Mouse (Mus musculus) MEL (cell line): ENCODE data around the gene Cadps. TPM values are rescaled to one million over a fixed set of nuclear protein-coding genes. Genes with fewer than 3 reads are reported as not detected.

Source experiments
- DNase-seq: peaks from one replicate; pipeline ENCODE4 v3.0.0; 2011; ENCODE audit warnings: low read depth, low spot score
- H3K27ac ChIP-seq: 2 replicates; pipeline ENCODE4 v1.5.1; 2012; ENCODE audit warnings: low read depth, mild to moderate bottlenecking, control low read depth, low read length, moderate library complexity; ENCODE audit not compliant: control insufficient read depth
- H3K27me3 ChIP-seq, 2 experiments: fragments of 150-350 bp in 1 of 2; sonication (generic) in 1 of 2; 2 replicates each; pipeline ENCODE4 v1.6.1; 2012; ENCODE audit warnings: low read length in 2 of 2, mild to moderate bottlenecking in 2 of 2, improper control_type of control experiment in 1 of 2, moderate library complexity in 1 of 2; ENCODE audit not compliant: insufficient read depth in 2 of 2, control insufficient read depth in 1 of 2
- H3K36me3 ChIP-seq, 2 experiments: 2 replicates each; pipeline ENCODE4 v1.6.1; 2012 to 2014; ENCODE audit warnings: low read length in 2 of 2, improper control_type of control experiment in 1 of 2, inconsistent platforms in 1 of 2, mild to moderate bottlenecking in 1 of 2; ENCODE audit not compliant: insufficient read depth in 2 of 2, control insufficient read depth in 1 of 2
- H3K4me1 ChIP-seq, 2 experiments: fragments of 150-350 bp in 1 of 2; sonication (generic) in 1 of 2; 2 replicates each; pipeline ENCODE4 v1.6.1; 2012; ENCODE audit warnings: low read length in 2 of 2, improper control_type of control experiment in 1 of 2, mild to moderate bottlenecking in 1 of 2; ENCODE audit not compliant: insufficient read depth in 2 of 2, control insufficient read depth in 1 of 2
- H3K4me3 ChIP-seq, 2 experiments: fragments of 150-350 bp in 1 of 2; sonication (generic) in 1 of 2; 2 replicates each; pipeline ENCODE4 v1.5.1; 2012; ENCODE audit warnings: low read depth in 2 of 2, low read length in 2 of 2, mild to moderate bottlenecking in 2 of 2, moderate library complexity in 2 of 2, control low read depth in 1 of 2, improper control_type of control experiment in 1 of 2; ENCODE audit not compliant: control insufficient read depth in 1 of 2, insufficient read depth in 1 of 2
- H3K79me2 ChIP-seq: 2 replicates; pipeline ENCODE4 v1.6.1; 2012; ENCODE audit warnings: mild to moderate bottlenecking, low read length, moderate library complexity; ENCODE audit not compliant: control insufficient read depth, poor library complexity, insufficient read depth
- H3K9ac ChIP-seq: 2 replicates; pipeline ENCODE4 v1.6.1; 2012; ENCODE audit warnings: low read depth, mild to moderate bottlenecking, control low read depth, low read length, moderate library complexity; ENCODE audit not compliant: control insufficient read depth, poor library complexity, severe bottlenecking
- H3K9me3 ChIP-seq: fragments of 150-350 bp; sonication (generic); replicated peaks from 2 replicates; pipeline ENCODE4 v1.6.1; 2012; ENCODE audit warnings: mild to moderate bottlenecking, low read length, improper control_type of control experiment, moderate library complexity; ENCODE audit not compliant: insufficient read depth
- BHLHE40 ChIP-seq: IDR thresholded peaks from 2 replicates; pipeline ENCODE4 v1.6.1; 2012; ENCODE audit warnings: low read depth, mild to moderate bottlenecking, inconsistent platforms, low read length, improper control_type of control experiment, borderline replicate concordance
- CHD2 ChIP-seq: IDR thresholded peaks from 2 replicates; pipeline ENCODE4 v1.6.1; 2011; ENCODE audit warnings: low read length, improper control_type of control experiment
- CTCF ChIP-seq, 3 experiments: IDR thresholded peaks in 2 of 3; conservative IDR thresholded peaks in 1 of 3; 2 replicates each; pipeline ENCODE4 v1.5.1; 2011 to 2012; ENCODE audit warnings: low read length in 3 of 3, low read depth in 2 of 3, mild to moderate bottlenecking in 2 of 3, improper control_type of control experiment in 1 of 3, inconsistent platforms in 1 of 3, mixed read lengths in 1 of 3, moderate library complexity in 1 of 3; ENCODE audit not compliant: control insufficient read depth in 1 of 3, insufficient read depth in 1 of 3, poor library complexity in 1 of 3, severe bottlenecking in 1 of 3
- E2F4 ChIP-seq: IDR thresholded peaks from 2 replicates; pipeline ENCODE4 v1.6.1; 2011; ENCODE audit warnings: low read depth, low read length, improper control_type of control experiment, borderline replicate concordance
- EP300 ChIP-seq, 2 experiments: IDR thresholded peaks; 2 replicates each; pipeline ENCODE4 v1.6.1; 2011; ENCODE audit warnings: improper control_type of control experiment in 2 of 2, low read length in 2 of 2, low read depth in 1 of 2, mild to moderate bottlenecking in 1 of 2
- ETS1 ChIP-seq: IDR thresholded peaks from 2 replicates; pipeline ENCODE4 v1.6.1; 2012; ENCODE audit warnings: low read depth, mild to moderate bottlenecking, inconsistent platforms, low read length, improper control_type of control experiment, moderate library complexity
- GABPA ChIP-seq: IDR thresholded peaks from 2 replicates; pipeline ENCODE4 v1.6.1; 2012; ENCODE audit warnings: low read depth, mild to moderate bottlenecking, inconsistent platforms, low read length, improper control_type of control experiment, moderate library complexity
- GATA1 ChIP-seq: IDR thresholded peaks from 2 replicates; pipeline ENCODE4 v1.6.1; 2011; ENCODE audit warnings: low read depth, low read length, improper control_type of control experiment
- KAT2A ChIP-seq: conservative IDR thresholded peaks from 2 replicates; pipeline ENCODE4 v1.6.1; 2012; ENCODE audit warnings: low read depth, low read length, improper control_type of control experiment, inconsistent platforms
- MAFK ChIP-seq: IDR thresholded peaks from 2 replicates; pipeline ENCODE4 v1.6.1; 2011; ENCODE audit warnings: low read depth, mild to moderate bottlenecking, low read length, improper control_type of control experiment, borderline replicate concordance
- MAZ ChIP-seq: IDR thresholded peaks from 2 replicates; pipeline ENCODE4 v1.6.1; 2012; ENCODE audit warnings: low read depth, mild to moderate bottlenecking, inconsistent platforms, low read length, improper control_type of control experiment
- MEF2A ChIP-seq: IDR thresholded peaks from 2 replicates; pipeline ENCODE4 v1.6.1; 2014; ENCODE audit warnings: low read depth, mild to moderate bottlenecking, inconsistent platforms, low read length, improper control_type of control experiment; ENCODE audit not compliant: poor library complexity, insufficient replicate concordance, severe bottlenecking; ENCODE audit errors: extremely low read depth
- MYB ChIP-seq: IDR thresholded peaks from 2 replicates; pipeline ENCODE4 v1.6.1; 2011; ENCODE audit warnings: mild to moderate bottlenecking, low read depth, low read length, improper control_type of control experiment
- MYC ChIP-seq: IDR thresholded peaks from 2 replicates; pipeline ENCODE4 v1.6.1; 2011; ENCODE audit warnings: low read depth, mild to moderate bottlenecking, low read length, improper control_type of control experiment, moderate library complexity
- NELFE ChIP-seq: IDR thresholded peaks from 2 replicates; pipeline ENCODE4 v1.6.1; 2011; ENCODE audit warnings: low read depth, low read length, improper control_type of control experiment
- NRF1 ChIP-seq: IDR thresholded peaks from 2 replicates; pipeline ENCODE4 v1.6.1; 2014; ENCODE audit warnings: low read depth, mild to moderate bottlenecking, inconsistent platforms, low read length, improper control_type of control experiment, moderate library complexity; ENCODE audit not compliant: poor library complexity, insufficient read depth, severe bottlenecking
- POLR2A ChIP-seq, 2 experiments: IDR thresholded peaks; 2 replicates each; pipeline ENCODE4 v1.6.1; 2011 to 2012; ENCODE audit warnings: low read length in 2 of 2, mild to moderate bottlenecking in 2 of 2, control low read depth in 1 of 2, improper control_type of control experiment in 1 of 2, low read depth in 1 of 2, moderate library complexity in 1 of 2; ENCODE audit not compliant: control insufficient read depth in 1 of 2, insufficient read depth in 1 of 2, poor library complexity in 1 of 2
- POLR2AphosphoS5 ChIP-seq: IDR thresholded peaks from 2 replicates; pipeline ENCODE4 v1.6.1; 2012; ENCODE audit warnings: low read depth, borderline replicate concordance, mild to moderate bottlenecking, inconsistent platforms, low read length, moderate library complexity, mixed read lengths
- RAD21 ChIP-seq: IDR thresholded peaks from 2 replicates; pipeline ENCODE4 v1.6.1; 2011; ENCODE audit warnings: mild to moderate bottlenecking, low read depth, low read length, improper control_type of control experiment
- RCOR1 ChIP-seq: IDR thresholded peaks from 2 replicates; pipeline ENCODE4 v1.6.1; 2012; ENCODE audit warnings: low read depth, mild to moderate bottlenecking, inconsistent platforms, low read length, improper control_type of control experiment
- SIN3A ChIP-seq: IDR thresholded peaks from 2 replicates; pipeline ENCODE4 v1.6.1; 2012; ENCODE audit warnings: low read length, improper control_type of control experiment, inconsistent platforms
- SMC3 ChIP-seq: IDR thresholded peaks from 2 replicates; pipeline ENCODE4 v1.6.1; 2011; ENCODE audit warnings: low read depth, low read length, improper control_type of control experiment
- TAL1 ChIP-seq: IDR thresholded peaks from 2 replicates; pipeline ENCODE4 v1.6.1; 2012; ENCODE audit warnings: mild to moderate bottlenecking, inconsistent platforms, low read length, moderate library complexity, mixed read lengths
- UBTF ChIP-seq: IDR thresholded peaks from 2 replicates; pipeline ENCODE4 v1.6.1; 2012; ENCODE audit warnings: low read depth, mild to moderate bottlenecking, inconsistent platforms, low read length, improper control_type of control experiment, moderate library complexity, borderline replicate concordance; ENCODE audit not compliant: insufficient read depth
- USF1 ChIP-seq: IDR thresholded peaks from 2 replicates; pipeline ENCODE4 v1.6.1; 2014; ENCODE audit warnings: low read depth, mild to moderate bottlenecking, inconsistent platforms, low read length, improper control_type of control experiment, moderate library complexity
- ZKSCAN1 ChIP-seq: IDR thresholded peaks from 2 replicates; pipeline ENCODE4 v1.6.1; 2012; ENCODE audit warnings: low read depth, mild to moderate bottlenecking, inconsistent platforms, low read length, improper control_type of control experiment, moderate library complexity
- ZMIZ1 ChIP-seq: IDR thresholded peaks from 2 replicates; pipeline ENCODE4 v1.6.1; 2012; ENCODE audit warnings: low read depth, mild to moderate bottlenecking, inconsistent platforms, low read length, improper control_type of control experiment, moderate library complexity
- ZNF384 ChIP-seq: IDR thresholded peaks from 2 replicates; pipeline ENCODE4 v1.6.1; 2012; ENCODE audit warnings: low read depth, mild to moderate bottlenecking, inconsistent platforms, low read length, improper control_type of control experiment
- polyA plus RNA-seq, 2 experiments: library from polyadenylated mRNA; stranded (reverse) in 1 of 2; unstranded in 1 of 2; fragments of >175 nt in 1 of 2; fragments of >200 nt in 1 of 2; gene quantifications; 2 replicates each; pipeline versions ENCODE4 v1.2.1 to v1.2.4; 2012; ENCODE audit warnings: low replicate concordance in 2 of 2, low read depth in 1 of 2; ENCODE audit not compliant: insufficient read length in 2 of 2, insufficient read depth in 1 of 2, missing spikeins in 1 of 2
- total RNA-seq: library from RNA; depleted of rRNA; stranded (reverse); fragments of 300-350 nt; gene quantifications from 2 replicates; pipeline ENCODE4 v1.2.3, GENCODE M21; 2012

The Cadps gene
- total and polyA plus RNA-seq, 3 experiments: not detected

DNA sequence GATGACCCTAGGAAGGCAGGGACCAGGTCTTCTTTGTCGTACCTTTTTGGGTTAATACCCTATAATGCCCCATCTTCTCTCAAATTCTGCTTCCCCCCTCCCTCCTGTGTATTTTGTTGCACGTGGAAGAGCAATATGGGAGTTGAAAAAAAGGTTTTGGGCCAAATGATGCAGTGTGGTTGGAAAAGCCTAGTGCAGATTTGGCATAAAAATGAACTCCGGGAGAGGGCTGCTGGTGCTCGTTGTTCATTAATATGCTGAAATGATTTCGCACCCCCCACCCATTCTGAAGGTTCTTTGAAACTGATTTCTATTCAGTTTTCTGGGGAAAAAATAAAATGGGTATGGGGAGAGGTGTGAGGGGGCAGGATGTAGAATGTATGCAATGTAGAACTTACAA lies 295.6 kb downstream of the Cadps start:
- H3K79me2 ChIP-seq: no peaks in the 10 kb centered on the region
- TF ChIP-seq NELFE (no peak), CHD2 (no peak), E2F4 (no peak), CTCF (IDR thresholded peaks at IDR 0.05 in 2 of 3, conservative IDR thresholded peaks at IDR 0.05 in 1 of 3; ENCODE audit: control insufficient read depth in 1 of 3, insufficient read depth in 1 of 3, low read depth in 2 of 3, low read length in 3 of 3, poor library complexity in 1 of 3, severe bottlenecking in 1 of 3) (no peak), GATA1 (no peak), ZNF384 (no peak), ZKSCAN1 (no peak), MEF2A (no peak), UBTF (no peak), ETS1 (no peak), BHLHE40 (no peak), GABPA (no peak), RCOR1 (no peak), TAL1 (no peak), ZMIZ1 (no peak), KAT2A (no peak), USF1 (no peak), POLR2AphosphoS5 (no peak), MYC (no peak), SMC3 (no peak)
- H3K27me3 ChIP-seq: no peaks in the 10 kb centered on the region
- H3K9me3 ChIP-seq: no peaks in the 10 kb centered on the region
- no peak overlapping the region for H3K4me3 ChIP-seq
- no peak overlapping the region for H3K27ac ChIP-seq
- no peaks in the 10 kb centered on the region for H3K36me3 ChIP-seq
- no peaks in the 10 kb centered on the region for H3K4me1 ChIP-seq
- H3K9ac ChIP-seq: no peak overlapping the region
- DNase-seq: no peak

DNA sequence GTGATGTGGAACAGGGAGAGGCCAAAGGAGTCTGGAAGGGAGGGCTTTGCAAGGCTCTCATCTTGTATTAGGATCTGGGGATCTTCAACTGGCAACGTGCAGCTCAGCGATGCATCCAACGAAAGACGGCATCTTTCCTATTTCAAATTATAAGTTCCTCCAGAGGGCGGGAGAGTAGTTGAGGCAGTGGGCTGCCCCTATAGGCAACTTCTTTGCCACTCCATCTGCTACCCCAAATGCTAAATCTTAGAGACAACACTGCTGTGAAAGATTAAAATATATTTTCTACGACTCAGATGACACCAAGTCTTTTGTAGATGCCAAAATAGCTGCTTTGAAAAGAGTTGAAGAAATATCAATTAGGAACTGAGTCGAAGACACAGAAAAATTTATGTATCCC lies 315.9 kb downstream of the Cadps start:
- Histone ChIP-seq H3K9ac (no peak overlapping the region), H3K79me2 (no peaks in the 10 kb centered on the region), H3K4me1 (no peaks in the 10 kb centered on the region), H3K27me3 (no peaks in the 10 kb centered on the region), H3K27ac (no peak overlapping the region), H3K4me3 (no peak overlapping the region), H3K36me3 (no peaks in the 10 kb centered on the region), H3K9me3 (no peaks in the 10 kb centered on the region)
- TF ChIP-seq SIN3A: no peak
- TF ChIP-seq ZMIZ1: no peak
- no peak for TF ChIP-seq GABPA
- no peak for TF ChIP-seq POLR2AphosphoS5
- TF ChIP-seq ZNF384: no peak
- no peak for TF ChIP-seq NRF1
- TF ChIP-seq EP300 (IDR thresholded peaks at IDR 0.05; ENCODE audit: low read depth in 1 of 2, low read length in 2 of 2): no peak
- TF ChIP-seq USF1: no peak
- no peak for TF ChIP-seq MAFK
- no peak for TF ChIP-seq CHD2
- no peak for TF ChIP-seq ETS1
- no peak for TF ChIP-seq MYB
- TF ChIP-seq ZKSCAN1: no peak
- no peak for TF ChIP-seq E2F4
- no peak for TF ChIP-seq POLR2A (IDR thresholded peaks at IDR 0.05; ENCODE audit: control insufficient read depth in 1 of 2, insufficient read depth in 1 of 2, low read depth in 1 of 2, low read length in 2 of 2, poor library complexity in 1 of 2)
- TF ChIP-seq MAZ: no peak
- no peak for TF ChIP-seq RAD21
- no peak for TF ChIP-seq KAT2A
- no peak for DNase-seq
